Mouse (Mus musculus) heart, adult 2 months (tissue): ENCODE results near the gene Adcy7. TPM values are rescaled to one million over a fixed set of nuclear protein-coding genes. Genes with fewer than 3 reads are reported as not detected.

Experiments used
- DNase-seq, 2 experiments: peaks; one replicate each; pipeline ENCODE4 v3.0.0; 2021
- H3K27ac ChIP-seq: fragments of 200-600 bp; 2 replicates; pipeline ENCODE4 v1.8.1; 2022
- H3K27me3 ChIP-seq: fragments of 200-500 bp; 2 replicates; pipeline ENCODE4 v1.6.1; 2012; ENCODE audit warnings: mild to moderate bottlenecking, low read length, inconsistent platforms, mixed read lengths; ENCODE audit not compliant: control insufficient read depth, insufficient read depth
- H3K36me3 ChIP-seq: fragments of 200-500 bp; 2 replicates; pipeline ENCODE4 v1.6.1; 2012; ENCODE audit warnings: low read length, inconsistent platforms; ENCODE audit not compliant: control insufficient read depth, insufficient read depth
- H3K4me1 ChIP-seq: fragments of 200-500 bp; 2 replicates; pipeline ENCODE4 v1.6.1; 2011; ENCODE audit warnings: low read length; ENCODE audit not compliant: control insufficient read depth, insufficient read depth
- H3K4me3 ChIP-seq: fragments of 200-600 bp; 2 replicates; pipeline ENCODE4 v1.8.1; 2022
- H3K79me2 ChIP-seq: fragments of 200-500 bp; replicated peaks from 2 replicates; pipeline ENCODE4 v1.6.1; 2012; ENCODE audit warnings: mild to moderate bottlenecking, inconsistent platforms, low read length, moderate library complexity, mixed read lengths; ENCODE audit not compliant: control insufficient read depth, insufficient read depth
- H3K9ac ChIP-seq: fragments of 200-500 bp; 2 replicates; pipeline ENCODE4 v1.6.1; 2012; ENCODE audit warnings: low read depth, mild to moderate bottlenecking, control low read depth, inconsistent platforms, low read length, mixed read lengths
- CTCF ChIP-seq: fragments of 200-600 bp; IDR thresholded peaks from 2 replicates; pipeline ENCODE4 v1.8.1; 2022; ENCODE audit warnings: antibody characterized with exemption, mild to moderate bottlenecking, moderate library complexity
- EP300 ChIP-seq: fragments of 200-500 bp; IDR thresholded peaks from 2 replicates; pipeline ENCODE4 v1.6.1; 2011; ENCODE audit warnings: low read depth, low read length, control low read depth; ENCODE audit not compliant: insufficient read depth
- POLR2A ChIP-seq: fragments of 200-500 bp; IDR thresholded peaks from 2 replicates; pipeline ENCODE4 v1.6.1; 2011; ENCODE audit warnings: mild to moderate bottlenecking, low read depth, low read length, control low read depth; ENCODE audit not compliant: insufficient read depth
- WGBS: fragments of 180-500 bp; shearing (Covaris S2); methylation state at CpG from one replicate; pipeline ENCODE4 v1.1.7; 2018; 5-methylcytosine and 5-hydroxymethylcytosine counted together
- intact Hi-C: fragments of 180-260 bp; cut with DNase I; formaldehyde crosslinking; loops from one replicate; pipeline ENCODE4 v1.15.1; 2025
- polyA plus RNA-seq: library from polyadenylated mRNA; depleted of rRNA; stranded (reverse); fragments of >200 nt; gene quantifications from 2 replicates; pipeline ENCODE4 v1.2.3, GENCODE M21; 2012
- total RNA-seq, 2 experiments: library from RNA; stranded (reverse); gene quantifications; 2 replicates each; pipeline ENCODE4 v1.2.3; 2021

The Adcy7 gene
- total and polyA plus RNA-seq, 3 experiments, result 5.9 to 10.5 (median 7.6) TPM

DNA sequence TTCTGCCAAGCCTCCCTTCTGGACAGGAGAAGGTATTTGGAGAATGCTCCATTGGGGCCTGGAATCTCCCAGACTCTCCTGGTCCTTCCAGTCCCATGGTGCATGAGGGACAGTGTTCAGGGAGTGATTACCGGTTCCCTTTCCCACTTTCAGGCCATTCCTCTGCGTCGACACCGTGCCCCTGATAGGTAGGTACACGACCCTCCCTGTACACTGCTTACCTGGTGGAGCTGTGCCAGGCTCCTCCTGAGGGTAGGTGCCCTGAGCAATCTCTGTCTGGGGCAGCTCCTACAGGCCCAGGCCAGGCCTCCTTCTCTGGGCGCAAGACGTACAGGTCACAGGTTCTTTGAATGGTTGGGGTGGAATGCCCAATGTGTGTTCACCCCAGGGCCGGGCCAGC lies 45.9 kb downstream of the Adcy7 start:
- Histone ChIP-seq H3K36me3 (no peaks in the 10 kb centered on the region), H3K4me3 (no peak overlapping the region), H3K4me1 (peaks cover 7% of the 10 kb centered on the region), H3K27me3 (no peaks in the 10 kb centered on the region), H3K79me2 (no peaks in the 10 kb centered on the region), H3K27ac (no peak overlapping the region), H3K9ac (no peak overlapping the region)
- TF ChIP-seq POLR2A (no peak), CTCF (no peak), EP300 (no peak)
- WGBS, result 92% methylated on average over 8 of the region's 8 CpGs
- no peak for DNase-seq
- intact Hi-C loops, result no loop called here

DNA sequence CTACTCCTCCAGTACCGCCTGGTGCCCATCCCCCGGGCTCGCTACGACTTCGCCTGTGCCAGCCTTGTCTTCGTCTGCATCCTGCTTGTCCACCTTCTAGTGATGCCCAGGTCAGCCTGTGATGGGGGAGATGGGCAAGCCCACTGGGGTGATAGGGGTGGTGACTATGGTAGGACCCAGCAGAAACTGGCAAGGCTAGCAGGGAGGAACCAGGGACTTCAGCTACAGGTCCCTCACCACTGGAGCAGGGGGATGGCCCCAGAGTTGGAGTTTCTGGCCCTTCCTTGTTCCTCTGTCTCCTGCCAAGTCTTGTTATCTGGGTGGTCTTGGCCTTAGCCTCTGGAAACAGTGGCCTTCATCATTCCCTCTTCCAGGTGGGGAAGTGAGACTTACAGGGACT lies 47.9 kb downstream of the Adcy7 start:
- Histone ChIP-seq H3K79me2 (no peaks in the 10 kb centered on the region), H3K9ac (no peak overlapping the region), H3K27me3 (no peaks in the 10 kb centered on the region), H3K27ac (no peak overlapping the region), H3K36me3 (no peaks in the 10 kb centered on the region), H3K4me3 (no peak overlapping the region), H3K4me1 (peaks cover 7% of the 10 kb centered on the region)
- 94% methylated on average over 6 of the region's 6 CpGs for WGBS
- intact Hi-C loops, result no loop called here
- TF ChIP-seq CTCF (no peak), EP300 (no peak), POLR2A (no peak)
- DNase-seq, result no peak

DNA sequence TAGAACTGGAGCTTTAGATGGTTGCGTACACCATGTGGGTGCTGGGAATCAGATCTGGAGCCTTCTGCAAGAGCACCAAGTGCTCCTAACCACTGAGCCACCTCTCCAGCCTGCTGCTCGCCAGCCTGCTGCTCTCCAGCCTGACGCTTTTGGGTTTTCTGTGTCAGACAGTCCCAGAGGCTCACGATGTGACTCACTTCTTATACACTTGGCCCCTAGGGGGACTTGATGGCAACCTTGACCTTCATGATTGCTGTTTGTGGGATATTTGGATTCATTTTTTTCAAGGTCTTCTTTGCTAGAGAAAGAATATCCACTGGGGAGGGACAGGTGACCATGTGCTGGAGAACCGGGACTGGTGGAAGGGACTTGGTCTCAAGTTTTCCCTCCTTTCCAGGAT lies 49.2 kb downstream of the Adcy7 start:
- Histone ChIP-seq H3K27ac (no peak overlapping the region), H3K36me3 (no peaks in the 10 kb centered on the region), H3K4me1 (peaks cover 3% of the 10 kb centered on the region), H3K27me3 (no peaks in the 10 kb centered on the region), H3K9ac (no peak overlapping the region), H3K4me3 (no peak overlapping the region), H3K79me2 (no peaks in the 10 kb centered on the region)
- no peak for TF ChIP-seq CTCF
- no peak for TF ChIP-seq POLR2A
- no peak for TF ChIP-seq EP300
- WGBS, result 83% methylated on average over 5 of the region's 5 CpGs
- no peak for DNase-seq
- intact Hi-C loops, result no loop called here

- Histone ChIP-seq H3K4me3 (no peak overlapping the region), H3K4me1 (no peaks in the 10 kb centered on the region), H3K27ac (no peak overlapping the region), H3K9ac (no peak overlapping the region), H3K36me3 (no peaks in the 10 kb centered on the region), H3K79me2 (no peaks in the 10 kb centered on the region), H3K27me3 (no peaks in the 10 kb centered on the region)
- no peak for TF ChIP-seq POLR2A
- TF ChIP-seq EP300, result no peak
- TF ChIP-seq CTCF, result no peak
- intact Hi-C loops, result no loop called here
- DNase-seq, result no peak
- 88% methylated on average over 5 of the region's 5 CpGs for WGBS
These were observed 51.3 kb downstream of the Adcy7 start for GRCm38 (mm10) chr8:88323523-88323922.

DNA sequence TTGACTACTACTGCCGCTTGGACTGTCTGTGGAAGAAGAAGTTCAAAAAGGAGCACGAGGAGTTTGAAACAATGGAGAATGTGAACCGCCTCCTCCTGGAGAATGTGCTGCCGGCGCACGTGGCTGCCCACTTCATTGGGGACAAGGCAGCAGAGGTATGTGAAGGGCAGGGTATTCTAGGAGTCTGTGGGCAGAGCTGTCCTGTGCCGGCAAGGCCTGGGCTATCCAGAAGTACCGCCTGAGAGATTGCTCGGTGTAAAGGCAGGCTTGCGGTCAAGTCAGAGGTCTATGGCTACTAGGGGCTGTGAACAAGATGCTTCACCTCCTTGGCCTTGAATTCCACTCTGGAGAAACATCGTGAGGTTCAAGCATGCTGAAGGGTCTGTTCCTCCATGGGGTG lies 52.6 kb downstream of the Adcy7 start:
- no peak for DNase-seq
- H3K79me2 ChIP-seq, result no peaks in the 10 kb centered on the region
- no peaks in the 10 kb centered on the region for H3K36me3 ChIP-seq
- H3K27me3 ChIP-seq, result no peaks in the 10 kb centered on the region
- intact Hi-C loops, result no loop called here
- H3K4me1 ChIP-seq, result no peaks in the 10 kb centered on the region
- no peak overlapping the region for H3K9ac ChIP-seq
- no peak overlapping the region for H3K4me3 ChIP-seq
- no peak for TF ChIP-seq CTCF
- no peak for TF ChIP-seq EP300
- no peak for TF ChIP-seq POLR2A
- WGBS, result 81% methylated on average over 11 of the region's 11 CpGs
- no peak overlapping the region for H3K27ac ChIP-seq

DNA sequence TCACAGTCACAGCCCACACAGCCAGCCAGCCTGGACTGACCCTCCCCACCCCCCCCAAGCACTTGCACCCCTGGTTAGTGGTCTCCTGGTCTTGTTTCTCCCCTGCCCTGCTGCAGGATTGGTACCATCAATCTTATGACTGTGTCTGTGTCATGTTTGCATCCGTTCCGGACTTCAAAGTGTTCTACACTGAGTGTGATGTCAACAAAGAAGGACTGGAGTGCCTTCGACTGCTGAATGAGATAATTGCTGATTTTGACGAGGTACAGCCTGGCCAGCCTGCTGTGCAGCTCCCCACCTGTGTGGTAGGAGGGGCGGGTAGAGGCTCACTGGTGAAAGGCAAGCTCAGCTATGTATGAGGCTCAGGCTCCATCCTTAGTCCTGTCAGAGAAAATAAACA lies 53.0 kb downstream of the Adcy7 start:
- Histone ChIP-seq H3K36me3 (no peaks in the 10 kb centered on the region), H3K27me3 (no peaks in the 10 kb centered on the region), H3K9ac (no peak overlapping the region), H3K79me2 (no peaks in the 10 kb centered on the region), H3K4me3 (no peak overlapping the region), H3K4me1 (no peaks in the 10 kb centered on the region), H3K27ac (no peak overlapping the region)
- 70% methylated on average over 5 of the region's 5 CpGs for WGBS
- TF ChIP-seq POLR2A, result no peak
- TF ChIP-seq EP300, result no peak
- TF ChIP-seq CTCF, result no peak
- no peak for DNase-seq
- intact Hi-C loops, result no loop called here
